Mouse (Mus musculus): ENCODE measurements around the gene Vsx1.

DNA sequence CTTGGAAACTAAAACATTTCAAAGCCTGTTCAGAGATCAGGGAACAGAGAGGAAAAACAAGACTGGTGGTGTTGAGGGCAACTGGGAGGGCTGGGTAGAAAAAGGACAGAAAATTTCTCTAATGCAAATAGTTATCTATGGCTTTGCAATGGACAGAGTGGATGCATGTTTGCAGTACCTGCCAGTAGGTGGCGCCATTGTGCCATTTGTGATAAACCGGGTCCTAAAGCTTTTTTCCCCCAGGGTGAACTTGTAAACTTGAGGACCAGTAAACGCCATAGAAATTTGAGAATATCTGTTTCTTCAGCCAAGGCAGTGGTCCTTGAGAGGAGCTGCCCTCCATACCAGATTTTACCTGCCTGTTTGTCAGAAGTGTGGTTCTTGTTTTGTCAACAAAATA lies 10.8 kb downstream of the Vsx1 start:
- TF ChIP-seq EP300 (IDR thresholded peaks at IDR 0.05), result no peak
- peak; percentile 92 for TF ChIP-seq CTCF (IDR thresholded peaks at IDR 0.05)

All from lung, postnatal 0 days (tissue).